Comparison of ENCODE assay signal across 11 mouse cellular contexts in genomic region chr1:71651828-71652227, GRCm38 (mm10). TPM values are rescaled to one million over a fixed set of nuclear protein-coding genes. Genes with fewer than 3 reads are reported as not detected.
DNase-seq lines count a peak whose midpoint lies in the region; ATAC-seq and TF ChIP-seq lines count a peak whose summit lies in the region.
"Had no signal": no experiment of that assay in that cellular context is flagged by ENCODE, and none has a peak within 500 bp of the region (broad histone marks: within the 10 kb centered on the region; RNA-seq: fewer than 3 reads in every experiment).

No protein-coding gene starts in this region.

- peaks cover 7 to 8% of the 10 kb centered on the region in 2 experiments for H3K4me1 ChIP-seq in heart, embryonic 14.5 days (ENCODE audit: control insufficient read depth in 2 of 2, insufficient read depth in 2 of 2, low read length in 2 of 2)
- H3K4me1 ChIP-seq in ES-Bruce4 (ENCODE audit: control insufficient read depth, insufficient read depth, low read length), result peaks cover 6% of the 10 kb centered on the region
- peaks cover 7% of the 10 kb centered on the region for H3K4me1 ChIP-seq in liver, embryonic 15.5 days (replicated peaks)

- H3K9ac ChIP-seq in heart, embryonic 14.5 days (ENCODE audit: low read length), result peak overlapping the region; percentile 85
- H3K9ac ChIP-seq in ES-Bruce4 (ENCODE audit: low read depth, poor library complexity, severe bottlenecking), result peak overlapping the region; percentile 67
- H3K9ac ChIP-seq in liver, embryonic 15.5 days, result no peak overlapping the region

- peak overlapping the region; percentile 24 to 76; a peak in 3 of 4 replicates for H3K4me3 ChIP-seq in heart, embryonic 14.5 days (ENCODE audit: control insufficient read depth in 1 of 2, insufficient read depth in 1 of 2, low read depth in 1 of 2, low read length in 2 of 2)
- peak overlapping the region; percentile 84 for H3K4me3 ChIP-seq in ES-Bruce4 (ENCODE audit: low read depth, low read length)
- peak overlapping the region; percentile 62 for H3K4me3 ChIP-seq in liver, embryonic 15.5 days (replicated peaks)

- no peak for DNase-seq in heart, adult 11 months
- DNase-seq in forelimb bud, embryonic 11.5 days (ENCODE audit: low read depth, low spot score), result peak; percentile 17
- no peak for DNase-seq in adrenal gland, postnatal 36 days
- no peak for DNase-seq in urinary bladder, adult 18-20 months (ENCODE audit: low spot score in 2 of 2)
- DNase-seq: gastrocnemius, postnatal 25 days; right cerebral cortex, postnatal 4 days had no signal

- peaks cover 43% of the 10 kb centered on the region for H3K36me3 ChIP-seq in heart, embryonic 14.5 days (ENCODE audit: control insufficient read depth, insufficient read depth, low read length)
- peaks cover 38% of the 10 kb centered on the region for H3K36me3 ChIP-seq in ES-Bruce4 (ENCODE audit: control insufficient read depth, insufficient read depth, low read length, poor library complexity, severe bottlenecking)
- no peaks in the 10 kb centered on the region; the same call in 1 of the 2 replicates for H3K36me3 ChIP-seq in liver, embryonic 15.5 days (replicated peaks)
- H3K36me3 ChIP-seq: G1E had no signal

- TF ChIP-seq POLR2A in ES-Bruce4 (IDR thresholded peaks at IDR 0.05; ENCODE audit: insufficient read depth, low read length), result no peak

- H3K4me2 ChIP-seq in heart, embryonic 14.5 days (ENCODE audit: low read length), result peak overlapping the region; percentile 85
- H3K4me2 ChIP-seq in liver, embryonic 15.5 days, result peak overlapping the region; percentile 40

- TF ChIP-seq EP300 in ES-Bruce4 (IDR thresholded peaks at IDR 0.05; ENCODE audit: insufficient read depth, low read depth, low read length), result no peak

- 16% methylated on average over 1 of the region's 1 CpGs for WGBS in heart, embryonic 14.5 days
- 17% methylated on average over 1 of the region's 1 CpGs for WGBS in liver, embryonic 15.5 days (ENCODE audit: insufficient replicate concordance)

- TF ChIP-seq CTCF in ES-Bruce4 (IDR thresholded peaks at IDR 0.05; ENCODE audit: low read depth, low read length), result no peak

- H3K9me3 ChIP-seq in heart, embryonic 14.5 days (ENCODE audit: control insufficient read depth, low read length), result no peaks in the 10 kb centered on the region
- H3K9me3 ChIP-seq in ES-Bruce4 (replicated peaks; ENCODE audit: control insufficient read depth, insufficient read depth, low read length, poor library complexity, severe bottlenecking), result no peaks in the 10 kb centered on the region
- H3K9me3 ChIP-seq in liver, embryonic 15.5 days (replicated peaks), result no peaks in the 10 kb centered on the region
- H3K9me3 ChIP-seq: G1E had no signal

- H3K27ac ChIP-seq in heart, embryonic 14.5 days (replicated peaks in 1 of 2; ENCODE audit: control insufficient read depth in 1 of 2, insufficient read depth in 1 of 2, low read depth in 2 of 2, low read length in 2 of 2), result no peak overlapping the region; a peak in 1 of 4 replicates
- H3K27ac ChIP-seq in ES-Bruce4 (ENCODE audit: insufficient read depth, low read length), result no peak overlapping the region
- H3K27ac ChIP-seq in liver, embryonic 15.5 days (replicated peaks), result no peak overlapping the region

- H3K27me3 ChIP-seq in heart, embryonic 14.5 days (ENCODE audit: control insufficient read depth, insufficient read depth, low read length), result no peaks in the 10 kb centered on the region
- no peaks in the 10 kb centered on the region for H3K27me3 ChIP-seq in ES-Bruce4 (ENCODE audit: control insufficient read depth, insufficient read depth, low read length, poor library complexity, severe bottlenecking)
- peaks cover 42% of the 10 kb centered on the region for H3K27me3 ChIP-seq in liver, embryonic 15.5 days

- no peak for ATAC-seq in heart, embryonic 14.5 days (ENCODE audit: insufficient number of reproducible peaks, insufficient read depth, low FRiP score, low read depth)
- no peak for ATAC-seq in liver, embryonic 15.5 days (ENCODE audit: insufficient read depth)
- ATAC-seq in frontal cortex, adult (ENCODE audit: low TSS enrichment), result no peak

RNA-seq across cellular contexts. Expression of gene Fn1, which starts 1.2 kb away (rescaled TPM):
- polyA plus RNA-seq in heart, embryonic 14.5 days (2014; fragmentation: Nextera tagmentation; extraction: Ambion mirVana), result 215 and 242 TPM in 2 replicates
- polyA plus RNA-seq in ES-Bruce4 (2011; ENCODE audit: insufficient read depth, insufficient read length, low read depth, missing spikeins), result 478 and 518 TPM in 2 replicates
- polyA plus RNA-seq in liver, embryonic 15.5 days (2015; fragmentation: Nextera tagmentation; extraction: Ambion mirVana), result 125 and 154 TPM in 2 replicates
- total RNA-seq in adrenal gland, postnatal 36 days (2021), result 100 to 1,000 TPM in 1 of 2 experiments, 10 to 100 TPM in 1; 55.8 to 113 TPM
